Mouse (Mus musculus) layer of hippocampus, postnatal 14 days (tissue): ENCODE results near the gene Ccl9. TPM values are rescaled to one million over a fixed set of nuclear protein-coding genes. Genes with fewer than 3 reads are reported as not detected.
"Not testable (repeated sequence)": the region's sequence is repeated elsewhere in the genome, so short reads cannot be mapped to it uniquely, and the experiment has no call there.

Experiments
- DNase-seq, 2 experiments: peaks; one replicate each; pipeline ENCODE4 v3.0.0; 2021 to 2022; ENCODE audit warnings: low spot score in 2 of 2, mixed read lengths in 1 of 2
- total RNA-seq, 2 experiments: library from RNA; stranded (reverse); gene quantifications; 2 replicates each; pipeline ENCODE4 v1.2.3; 2021

Ccl9 gene
- total RNA-seq, 2 experiments from 2014 or later, result 5.6 to 6.8 TPM

GRCm38 (mm10) chr11:83581626-83582610, 3.5 kb upstream of the Ccl9 start:
- no peak for DNase-seq

- DNase-seq, result no peak
Observed at GRCm38 (mm10) chr11:83580699-83581232, 2.3 kb upstream of the Ccl9 start.

GRCm38 (mm10) chr11:83578999-83579398, 563 bp upstream of the Ccl9 start:
- DNase-seq, result no peak

GRCm38 (mm10) chr11:83576927-83577555, 1.4 kb downstream of the Ccl9 start:
- DNase-seq, result no peak

GRCm38 (mm10) chr11:83572834-83573233, 5.6 kb downstream of the Ccl9 start:
- no peak for DNase-seq

GRCm38 (mm10) chr11:83572223-83572622, 6.2 kb downstream of the Ccl9 start:
- DNase-seq, result peak in 1 of 2 experiments; percentile 33

- no peak for DNase-seq
Observed at GRCm38 (mm10) chr11:83570189-83570588, 8.2 kb downstream of the Ccl9 start.

GRCm38 (mm10) chr11:83569249-83569648, 9.2 kb downstream of the Ccl9 start:
- no peak for DNase-seq

GRCm38 (mm10) chr11:83568786-83569185, 9.7 kb downstream of the Ccl9 start:
- no peak for DNase-seq

GRCm38 (mm10) chr11:83568061-83568460, 10.4 kb downstream of the Ccl9 start:
- no peak for DNase-seq

- DNase-seq, result no peak
Observed at GRCm38 (mm10) chr11:83567311-83567710, 11.1 kb downstream of the Ccl9 start.

- DNase-seq, result no peak
Observed at GRCm38 (mm10) chr11:83566617-83567016, 11.8 kb downstream of the Ccl9 start.

GRCm38 (mm10) chr11:83563754-83564153, 14.7 kb downstream of the Ccl9 start:
- peak in 1 of 2 experiments; percentile 9 for DNase-seq

- DNase-seq, result no peak
Observed at GRCm38 (mm10) chr11:83562311-83562887, 16.0 kb downstream of the Ccl9 start.

- DNase-seq, result no peak
Observed at GRCm38 (mm10) chr11:83560405-83560804, 18.0 kb downstream of the Ccl9 start.

- no peak for DNase-seq
Observed at GRCm38 (mm10) chr11:83557074-83557473, 21.4 kb downstream of the Ccl9 start.

- peak; percentile 42 to 82 for DNase-seq
Observed at GRCm38 (mm10) chr11:83556085-83556781, 22.2 kb downstream of the Ccl9 start.

GRCm38 (mm10) chr11:83551668-83552067, 26.8 kb downstream of the Ccl9 start:
- no peak for DNase-seq

GRCm38 (mm10) chr11:83551037-83551436, 27.4 kb downstream of the Ccl9 start:
- DNase-seq, result not testable (repeated sequence)

- no peak for DNase-seq
Observed at GRCm38 (mm10) chr11:83550186-83550632, 28.2 kb downstream of the Ccl9 start.

GRCm38 (mm10) chr11:83544214-83544613, 34.2 kb downstream of the Ccl9 start:
- DNase-seq, result no peak
